Mouse (Mus musculus): ENCODE results near the gene Magi1.

The Magi1 gene

GRCm38 (mm10) chr6:94158119-94158848 lies 125.4 kb downstream of the Magi1 start:
- DNase-seq (ENCODE audit: low spot score), result no peak

GRCm38 (mm10) chr6:94155996-94156395 lies 127.7 kb downstream of the Magi1 start:
- no peak for DNase-seq (ENCODE audit: low spot score)

DNA sequence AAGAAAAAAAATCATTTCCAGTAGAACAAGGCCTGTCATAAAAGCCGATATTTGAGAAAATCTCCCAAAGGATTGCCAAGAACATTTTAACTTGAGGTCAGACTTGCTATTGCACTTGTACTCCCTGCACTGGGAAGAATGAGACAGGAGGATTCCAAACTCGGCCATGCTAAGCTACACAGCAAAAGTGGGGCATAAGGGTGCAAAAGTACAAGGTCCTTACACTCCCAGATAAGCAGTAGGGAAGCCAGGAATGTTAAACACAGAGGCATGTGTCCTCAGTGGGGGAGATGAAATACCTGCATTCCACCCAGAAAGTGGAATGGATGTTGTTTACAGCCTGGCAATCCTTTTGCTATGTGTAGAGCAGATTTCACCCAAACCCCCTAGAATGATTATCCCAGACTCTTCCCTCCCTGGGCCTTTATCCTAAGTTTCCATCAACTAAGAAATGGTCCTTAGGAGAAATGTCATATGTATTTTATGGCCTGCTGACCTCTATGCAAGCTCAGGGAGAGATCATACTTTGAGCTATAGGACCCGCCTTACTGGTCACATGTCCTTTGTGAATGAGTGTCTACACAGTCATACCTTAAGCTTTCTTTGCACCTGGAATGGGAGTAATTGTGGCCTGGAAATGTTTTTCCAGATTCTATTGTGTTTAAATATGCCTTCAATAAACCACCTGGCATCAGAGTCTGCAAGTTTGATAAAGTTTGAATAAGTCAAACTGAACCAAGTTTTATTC lies 128.7 kb downstream of the Magi1 start:
- no peak for DNase-seq (ENCODE audit: low spot score)

DNA sequence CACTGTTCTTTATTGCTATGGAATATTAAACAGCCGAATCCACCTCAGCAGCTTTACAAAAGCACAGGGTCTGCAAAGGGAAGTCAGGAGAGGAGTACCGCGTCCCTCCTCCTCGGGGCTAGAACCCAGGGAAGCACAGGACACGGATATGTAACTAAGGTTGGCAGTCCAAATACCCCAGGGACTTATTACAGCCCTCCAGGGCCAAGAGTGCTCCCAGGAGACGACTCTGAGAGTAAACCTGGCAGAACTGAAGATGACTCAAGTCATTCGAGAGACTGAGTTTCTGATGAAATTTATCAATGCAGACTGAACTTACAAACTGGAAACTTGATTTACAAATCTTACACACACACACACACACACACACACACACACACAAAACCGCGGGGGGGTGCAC lies 130.8 kb downstream of the Magi1 start:
- DNase-seq (ENCODE audit: low spot score), result no peak

- DNase-seq (ENCODE audit: low spot score), result peak; percentile 47
These were observed 132.8 kb downstream of the Magi1 start for GRCm38 (mm10) chr6:94150876-94151275.

DNA sequence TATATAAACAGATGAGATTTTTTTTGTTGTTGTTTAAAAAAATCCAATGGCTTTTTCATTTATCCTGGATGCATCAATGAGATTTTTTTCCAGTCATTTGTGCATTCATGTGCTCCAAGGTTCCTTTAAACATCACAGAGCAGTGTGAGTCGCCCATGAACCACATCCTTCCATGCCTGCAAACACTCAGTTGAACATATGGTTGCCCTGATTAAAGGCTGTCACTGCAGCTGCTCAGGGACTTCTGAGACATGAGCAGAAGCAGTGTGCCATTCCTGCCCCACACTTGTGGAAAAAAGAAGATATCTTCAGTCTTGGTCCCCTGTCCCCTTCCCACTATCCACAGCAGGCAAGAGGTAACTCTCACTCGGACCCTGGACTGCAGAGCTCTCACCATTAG lies 133.9 kb downstream of the Magi1 start:
- DNase-seq (ENCODE audit: low spot score), result no peak

DNA sequence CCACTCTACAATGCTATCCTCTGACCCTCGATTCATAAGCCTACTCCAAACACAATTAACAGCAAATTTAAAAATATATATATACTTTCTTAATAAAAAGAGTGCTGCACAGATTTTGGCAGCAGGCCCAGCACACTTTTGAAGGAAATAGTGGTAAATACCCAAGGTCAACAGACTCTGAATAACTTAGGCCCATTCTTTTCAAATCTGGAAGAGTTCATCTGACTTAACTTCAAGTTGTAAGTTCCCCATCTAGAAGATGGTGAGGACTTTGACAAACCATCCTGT lies 137.6 kb downstream of the Magi1 start:
- no peak for DNase-seq (ENCODE audit: low spot score)

DNA sequence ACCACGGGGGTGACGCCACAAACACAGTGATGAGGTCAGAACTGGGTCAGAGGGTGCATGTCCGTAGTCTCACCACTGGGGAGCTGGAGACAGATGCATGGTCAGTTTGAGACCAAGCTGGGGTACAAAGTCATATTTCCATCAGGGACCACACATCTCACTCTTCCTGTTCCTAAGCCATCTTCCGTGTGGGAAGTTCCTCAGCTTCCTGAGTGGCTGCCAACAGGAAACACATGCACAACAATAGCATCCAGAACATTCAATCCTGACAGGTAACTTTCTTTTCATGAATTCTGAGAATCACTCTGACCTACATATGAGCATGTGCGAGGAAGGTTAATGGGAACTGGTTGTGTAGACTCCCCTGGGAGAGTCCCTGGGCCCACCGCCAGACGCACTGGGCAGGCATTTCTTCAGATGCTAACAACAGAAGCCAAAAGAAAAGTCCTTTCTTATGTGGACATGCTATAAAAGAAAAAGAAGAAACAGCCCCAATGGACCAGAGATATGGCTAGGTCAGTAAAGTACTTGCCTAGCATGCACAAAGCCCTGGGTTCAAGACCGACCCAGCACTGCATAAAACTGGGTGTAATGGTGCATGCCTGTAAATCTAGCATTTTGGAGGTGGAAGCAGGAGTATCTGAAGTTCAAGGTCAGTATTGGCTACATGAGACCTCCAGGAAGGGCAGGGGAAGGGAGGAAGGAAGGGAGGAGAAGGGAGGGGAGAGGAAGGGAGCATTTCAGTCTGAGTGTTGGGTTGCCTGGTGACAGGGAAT lies 138.1 kb downstream of the Magi1 start:
- DNase-seq (ENCODE audit: low spot score), result no peak

DNA sequence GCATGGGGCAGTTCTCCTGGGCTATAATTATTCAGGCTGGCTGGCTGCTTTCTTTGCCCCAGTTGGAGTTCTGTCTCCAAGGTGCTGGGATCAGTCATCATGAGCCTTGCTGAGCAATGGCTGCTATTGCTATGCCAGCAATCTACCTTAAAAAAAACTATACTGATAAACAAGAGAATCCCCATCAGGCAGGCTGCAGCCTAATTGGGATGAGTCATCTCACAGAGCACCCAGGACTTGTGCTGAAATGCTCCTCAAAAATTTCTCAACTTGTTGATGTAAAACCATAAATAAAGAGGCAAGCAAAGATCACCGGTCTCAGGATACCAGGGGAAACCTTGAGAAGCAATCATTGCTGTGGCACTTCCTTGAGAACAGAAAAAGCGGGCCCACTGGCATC lies 141.2 kb downstream of the Magi1 start:
- DNase-seq (ENCODE audit: low spot score), result no peak

- no peak for DNase-seq (ENCODE audit: low spot score)
These were observed 142.2 kb downstream of the Magi1 start for GRCm38 (mm10) chr6:94141496-94141895.

- DNase-seq (ENCODE audit: low spot score), result peak; percentile 42
These were observed 143.7 kb downstream of the Magi1 start for GRCm38 (mm10) chr6:94139952-94140414.

GRCm38 (mm10) chr6:94136693-94137092 lies 147.0 kb downstream of the Magi1 start:
- DNase-seq (ENCODE audit: low spot score), result no peak

GRCm38 (mm10) chr6:94134159-94134558 lies 149.6 kb downstream of the Magi1 start:
- peak; percentile 45 for DNase-seq (ENCODE audit: low spot score)

DNA sequence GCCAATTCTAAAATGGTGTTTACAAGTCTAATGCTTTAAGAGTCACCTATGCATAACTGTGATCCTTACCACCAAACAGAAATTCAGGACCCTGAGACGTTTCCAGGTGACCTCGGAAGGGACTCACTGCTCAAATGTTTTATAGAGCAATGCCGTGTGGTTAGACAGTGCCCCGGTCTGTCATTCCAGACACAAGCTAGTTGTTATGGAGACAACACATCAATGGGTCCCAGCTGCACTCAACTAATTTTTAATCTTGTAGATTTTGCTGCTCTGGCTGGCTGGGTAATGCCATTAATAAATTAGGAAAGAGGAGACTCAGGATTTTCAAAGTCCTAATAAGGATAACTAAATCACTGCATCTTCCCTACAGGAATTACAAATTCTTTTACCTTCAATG lies 151.7 kb downstream of the Magi1 start:
- DNase-seq (ENCODE audit: low spot score), result no peak

DNA sequence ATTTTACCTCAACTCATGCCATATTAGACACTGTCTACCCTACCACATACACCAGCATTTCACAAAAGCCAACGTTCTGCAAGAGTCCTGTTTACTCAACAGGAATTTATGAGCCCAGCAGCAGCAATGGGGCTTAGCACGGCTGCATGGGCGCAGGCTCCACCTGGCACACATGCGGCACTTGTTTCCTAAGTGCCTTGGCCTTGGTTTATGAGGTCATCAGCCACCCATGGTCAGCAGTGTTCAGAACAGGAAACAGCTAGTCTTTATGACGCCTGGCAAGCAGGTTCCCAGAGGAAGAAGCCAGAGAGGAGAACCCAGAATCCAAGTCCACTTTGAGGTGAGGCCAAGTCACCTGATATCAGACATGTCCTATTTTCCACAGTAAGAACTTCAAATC lies 153.3 kb downstream of the Magi1 start:
- DNase-seq (ENCODE audit: low spot score), result no peak

- no peak for DNase-seq (ENCODE audit: low spot score)
These were observed 157.0 kb downstream of the Magi1 start for GRCm38 (mm10) chr6:94126763-94127162.

DNA sequence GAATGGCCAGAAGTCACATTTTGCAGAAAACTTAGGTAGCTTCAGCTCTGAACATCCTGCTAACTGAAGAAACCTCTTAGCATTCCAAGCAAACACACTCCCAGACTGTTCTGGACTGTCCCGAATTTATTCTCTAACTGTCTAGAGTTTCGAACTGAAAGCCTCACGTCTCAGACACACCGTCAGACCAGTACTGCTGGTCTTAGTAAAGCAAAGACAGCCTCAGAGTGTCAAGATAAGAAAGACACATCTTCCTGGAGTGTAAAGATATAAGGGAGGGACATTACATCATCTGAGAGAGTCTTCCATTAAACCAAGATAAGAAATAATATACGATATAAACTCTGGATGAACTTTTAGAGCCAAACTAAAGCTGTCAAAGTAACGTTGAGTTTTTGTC lies 158.6 kb downstream of the Magi1 start:
- no peak for DNase-seq (ENCODE audit: low spot score)

DNA sequence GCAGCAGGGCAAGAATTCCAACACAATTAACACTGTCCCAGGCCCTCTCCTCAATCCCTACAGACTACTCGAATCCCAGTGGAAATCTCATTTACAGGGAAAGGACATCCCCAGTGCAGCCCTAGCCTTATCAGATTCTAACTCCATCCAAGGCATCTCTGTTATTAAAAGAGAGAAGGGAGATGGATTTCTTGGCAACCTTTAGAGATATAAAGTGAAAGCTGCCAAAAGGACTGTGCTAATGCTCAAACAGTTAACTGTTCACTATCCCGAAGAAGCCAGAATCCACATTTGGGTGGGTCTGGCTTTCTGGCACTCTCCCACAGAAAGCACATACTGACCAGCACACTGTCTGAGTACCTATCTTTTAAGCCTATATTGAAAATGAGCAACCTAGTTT lies 159.4 kb downstream of the Magi1 start:
- DNase-seq (ENCODE audit: low spot score), result no peak

DNA sequence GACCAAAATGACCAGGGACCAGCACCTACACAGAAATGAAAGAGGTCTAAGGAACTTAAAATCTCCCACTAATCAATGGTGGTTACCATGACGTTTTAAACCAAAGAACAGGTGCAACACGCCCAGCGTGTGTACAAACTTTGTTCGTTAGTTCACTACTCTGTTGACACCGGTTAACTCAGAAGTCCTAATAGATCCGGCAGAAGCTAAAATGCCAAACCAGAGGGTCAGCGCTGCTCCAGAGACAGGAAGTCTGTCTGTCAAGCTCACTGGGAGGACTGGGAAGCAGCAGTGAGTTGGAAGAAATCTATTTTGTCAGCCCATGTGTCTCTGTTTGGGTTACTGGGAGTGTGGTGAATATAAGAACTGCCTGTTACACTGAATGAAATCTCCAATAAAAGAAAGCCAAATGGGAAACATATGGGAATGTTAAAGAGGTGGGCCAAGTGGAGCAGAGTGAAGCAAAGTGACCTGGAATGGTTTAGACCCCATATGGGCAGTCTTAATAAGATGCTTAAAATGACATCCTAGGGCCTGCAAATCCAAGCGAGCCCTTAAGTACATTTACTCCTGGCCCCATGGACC lies 161.1 kb downstream of the Magi1 start:
- no peak for DNase-seq (ENCODE audit: low spot score)

DNA sequence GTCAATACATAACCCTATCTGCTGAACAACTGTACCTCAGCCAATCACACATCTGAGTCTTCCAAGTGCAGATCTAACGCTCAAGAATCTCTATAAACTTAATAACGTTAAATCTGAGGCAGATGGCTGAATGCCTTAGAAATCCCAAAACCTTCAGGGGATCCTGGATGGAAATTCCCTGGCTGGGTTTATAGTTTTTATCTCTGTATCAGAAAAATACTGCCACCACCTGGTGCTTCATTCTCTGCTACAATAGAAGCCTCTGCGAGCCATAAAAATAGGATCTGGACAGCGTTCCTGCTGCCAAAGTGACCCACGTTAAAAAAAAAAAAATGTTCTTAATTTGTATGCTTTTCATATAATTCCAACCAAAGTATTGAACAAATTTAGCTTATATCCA lies 162.2 kb downstream of the Magi1 start:
- no peak for DNase-seq (ENCODE audit: low spot score)

- DNase-seq (ENCODE audit: low spot score), result no peak
These were observed 167.0 kb downstream of the Magi1 start for GRCm38 (mm10) chr6:94116434-94117432.

Data from embryo, embryonic 10 days (tissue).